Mouse (Mus musculus) CH12.LX (cell line): ENCODE data around the gene Tmcc1. TPM values are rescaled to one million over a fixed set of nuclear protein-coding genes. Genes with fewer than 3 reads are reported as not detected.
A peak's percentile ranks its signal among the peaks of the same experiment; 100 is the strongest.

ENCODE experiments used
- DNase-seq: peaks from one replicate; pipeline ENCODE4 v3.0.0-alpha.2; 2013; ENCODE audit errors: extremely low read depth
- H3K27ac ChIP-seq: 2 replicates; pipeline ENCODE4 v1.5.1; 2012; ENCODE audit warnings: low read depth, mild to moderate bottlenecking, control low read depth, moderate library complexity; ENCODE audit not compliant: insufficient read depth
- H3K27me3 ChIP-seq: replicated peaks from 2 replicates; pipeline ENCODE3; 2012; ENCODE audit warnings: inconsistent platforms
- H3K36me3 ChIP-seq, 2 experiments: replicated peaks in 1 of 2; 2 replicates each; pipeline versions ENCODE3 to v1.6.1; 2012; ENCODE audit warnings: inconsistent platforms in 1 of 2, low read length in 1 of 2, mild to moderate bottlenecking in 1 of 2, mixed read lengths in 1 of 2, moderate library complexity in 1 of 2; ENCODE audit not compliant: control insufficient read depth in 1 of 2, insufficient read depth in 1 of 2
- H3K4me1 ChIP-seq, 2 experiments: 2 replicates each; pipeline ENCODE4 v1.6.1; 2012; ENCODE audit warnings: inconsistent platforms in 1 of 2, moderate library complexity in 1 of 2; ENCODE audit not compliant: insufficient read depth in 2 of 2, control insufficient read depth in 1 of 2
- H3K4me2 ChIP-seq: 2 replicates; pipeline ENCODE4 v1.6.1; 2012; ENCODE audit warnings: low read depth, mild to moderate bottlenecking, control low read depth; ENCODE audit not compliant: poor library complexity, insufficient read depth, severe bottlenecking
- H3K4me3 ChIP-seq, 3 experiments: fragments of 150-350 bp in 1 of 3; sonication (generic) in 1 of 3; replicated peaks in 1 of 3; 2 replicates each; pipeline versions ENCODE3 to v1.5.1; 2011 to 2012; ENCODE audit warnings: low read depth in 2 of 3, low read length in 2 of 3, mild to moderate bottlenecking in 2 of 3, moderate library complexity in 2 of 3, control low read depth in 1 of 3, improper control_type of control experiment in 1 of 3, inconsistent platforms in 1 of 3, mixed read lengths in 1 of 3; ENCODE audit not compliant: poor library complexity in 1 of 3
- H3K79me2 ChIP-seq: replicated peaks from 2 replicates; pipeline ENCODE4 v1.6.1; 2012; ENCODE audit warnings: mild to moderate bottlenecking, moderate library complexity; ENCODE audit not compliant: control insufficient read depth, poor library complexity, insufficient read depth, severe bottlenecking; ENCODE audit errors: extremely low read depth
- H3K9ac ChIP-seq: 2 replicates; pipeline ENCODE4 v1.6.1; 2012; ENCODE audit warnings: low read depth, mild to moderate bottlenecking, control low read depth, moderate library complexity; ENCODE audit not compliant: insufficient read depth
- H3K9me3 ChIP-seq: replicated peaks from 2 replicates; pipeline ENCODE3; 2012; ENCODE audit warnings: low read length, inconsistent platforms, mixed read lengths
- BHLHE40 ChIP-seq: IDR thresholded peaks from 2 replicates; pipeline ENCODE4 v1.6.1; 2011; ENCODE audit warnings: mild to moderate bottlenecking, low read depth, low read length, improper control_type of control experiment
- CHD2 ChIP-seq: IDR thresholded peaks from 2 replicates; pipeline ENCODE4 v1.6.1; 2011; ENCODE audit warnings: low read length, improper control_type of control experiment
- ELF1 ChIP-seq: IDR thresholded peaks from 2 replicates; pipeline ENCODE4 v1.6.1; 2014; ENCODE audit warnings: low read depth, mild to moderate bottlenecking, inconsistent platforms, low read length, improper control_type of control experiment
- EP300 ChIP-seq: IDR thresholded peaks from 2 replicates; pipeline ENCODE4 v1.6.1; 2011; ENCODE audit warnings: low read length, improper control_type of control experiment
- ETS1 ChIP-seq: conservative IDR thresholded peaks from 2 replicates; pipeline ENCODE4 v1.6.1; 2012; ENCODE audit warnings: low read depth, mild to moderate bottlenecking, inconsistent platforms, low read length, improper control_type of control experiment, moderate library complexity
- HCFC1 ChIP-seq: IDR thresholded peaks from 2 replicates; pipeline ENCODE4 v1.6.1; 2012; ENCODE audit warnings: low read depth, mild to moderate bottlenecking, inconsistent platforms, low read length, improper control_type of control experiment
- IRF4 ChIP-seq: IDR thresholded peaks from 2 replicates; pipeline ENCODE4 v1.6.1; 2014; ENCODE audit warnings: low read depth, mild to moderate bottlenecking, inconsistent platforms, low read length, improper control_type of control experiment
- JUN ChIP-seq: IDR thresholded peaks from 2 replicates; pipeline ENCODE4 v1.6.1; 2011; ENCODE audit warnings: low read depth, mild to moderate bottlenecking, low read length, improper control_type of control experiment, moderate library complexity; ENCODE audit not compliant: insufficient read depth
- JUND ChIP-seq: conservative IDR thresholded peaks from 2 replicates; pipeline ENCODE4 v1.6.1; 2011; ENCODE audit warnings: low read depth, low read length, improper control_type of control experiment
- MAZ ChIP-seq: IDR thresholded peaks from 2 replicates; pipeline ENCODE4 v1.6.1; 2012; ENCODE audit warnings: low read depth, mild to moderate bottlenecking, inconsistent platforms, low read length, improper control_type of control experiment, moderate library complexity
- MEF2A ChIP-seq: IDR thresholded peaks from 2 replicates; pipeline ENCODE4 v1.6.1; 2014; ENCODE audit warnings: low read depth, mild to moderate bottlenecking, inconsistent platforms, low read length, improper control_type of control experiment, borderline replicate concordance
- NELFE ChIP-seq: IDR thresholded peaks from 2 replicates; pipeline ENCODE4 v1.6.1; 2011; ENCODE audit warnings: low read depth, low read length, improper control_type of control experiment
- NRF1 ChIP-seq: IDR thresholded peaks from 2 replicates; pipeline ENCODE4 v1.6.1; 2014; ENCODE audit warnings: low read depth, mild to moderate bottlenecking, inconsistent platforms, low read length, improper control_type of control experiment, moderate library complexity
- PAX5 ChIP-seq: IDR thresholded peaks from 2 replicates; pipeline ENCODE4 v1.6.1; 2012; ENCODE audit warnings: low read length, inconsistent platforms, mixed read lengths
- POLR2A ChIP-seq: IDR thresholded peaks from 2 replicates; pipeline ENCODE4 v1.6.1; 2011; ENCODE audit warnings: low read depth, mild to moderate bottlenecking, improper control_type of control experiment, low read length
- POLR2AphosphoS2 ChIP-seq: IDR thresholded peaks from 2 replicates; pipeline ENCODE4 v1.6.1; 2011; ENCODE audit warnings: low read depth, low read length, improper control_type of control experiment
- RAD21 ChIP-seq: IDR thresholded peaks from 2 replicates; pipeline ENCODE4 v1.6.1; 2011; ENCODE audit warnings: low read depth, mild to moderate bottlenecking, low read length, improper control_type of control experiment, moderate library complexity
- SIN3A ChIP-seq: IDR thresholded peaks from 2 replicates; pipeline ENCODE4 v1.6.1; 2012; ENCODE audit warnings: low read length, improper control_type of control experiment, inconsistent platforms
- TCF12 ChIP-seq: IDR thresholded peaks from 2 replicates; pipeline ENCODE4 v1.6.1; 2014; ENCODE audit warnings: low read depth, mild to moderate bottlenecking, inconsistent platforms, low read length, improper control_type of control experiment
- UBTF ChIP-seq: IDR thresholded peaks from 2 replicates; pipeline ENCODE4 v1.6.1; 2012; ENCODE audit warnings: low read depth, mild to moderate bottlenecking, inconsistent platforms, low read length, improper control_type of control experiment, moderate library complexity
- USF2 ChIP-seq: conservative IDR thresholded peaks from 2 replicates; pipeline ENCODE4 v1.6.1; 2011; ENCODE audit warnings: low read depth, low read length, improper control_type of control experiment
- ZNF384 ChIP-seq: IDR thresholded peaks from 2 replicates; pipeline ENCODE4 v1.6.1; 2012; ENCODE audit warnings: low read depth, low read length, improper control_type of control experiment, inconsistent platforms
- dilution Hi-C: fragments of 300-500 bp; cut with MboI; formaldehyde crosslinking; loops from 2 replicates; pipeline ENCODE4 v1.14.3; 2020; ENCODE audit warnings: low sequenced_read_pairs; ENCODE audit not compliant: extremely low pct_unique_long_range_greater_than_20kb, extremely low pct_ligation_motif_present
- in situ Hi-C: fragments of 300-500 bp; cut with MboI; formaldehyde crosslinking; loops from 3 replicates; pipeline ENCODE4 v1.14.3; 2019; ENCODE audit warnings: low sequenced_read_pairs, low pct_ligation_motif_present, low pct_unique_long_range_greater_than_20kb, mixed read lengths
- polyA plus RNA-seq: library from polyadenylated mRNA; unstranded; fragments of >175 nt; gene quantifications from 2 replicates; pipeline ENCODE4 v1.2.1, GENCODE M21; 2012; ENCODE audit warnings: low read depth; ENCODE audit not compliant: insufficient read length
- total RNA-seq, 2 experiments: library from RNA; depleted of rRNA; stranded (reverse); fragments of 300-350 nt in 1 of 2; fragments of >200 nt in 1 of 2; gene quantifications; 2 replicates each; pipeline ENCODE4 v1.2.3; 2012 to 2014

Gene Tmcc1
- total and polyA plus RNA-seq, 3 experiments, result 3.6 to 60.8 (median 3.7) TPM

DNA sequence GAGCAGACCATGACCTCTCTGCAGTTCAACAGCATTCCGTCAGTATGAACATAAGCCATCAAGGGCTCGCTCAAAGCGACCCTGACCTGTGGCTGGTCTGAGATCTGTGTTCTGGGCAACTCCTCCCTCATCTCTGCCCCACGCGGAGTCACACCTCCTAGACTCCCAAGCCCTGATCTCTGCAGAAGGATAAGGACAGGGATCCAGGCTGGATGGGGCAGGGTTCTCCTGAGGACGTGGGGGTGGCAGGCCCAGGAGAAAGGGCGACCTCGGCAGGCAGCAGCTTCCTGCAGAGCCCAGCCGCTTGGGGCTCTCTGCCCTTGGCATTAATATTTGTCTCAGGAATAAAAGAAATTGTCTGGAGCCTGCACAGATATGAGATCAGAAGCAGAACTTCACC, 207.7 kb downstream of the Tmcc1 start:
- DNase-seq, result no peak
- H3K9ac ChIP-seq, result no peak overlapping the region
- no peak for TF ChIP-seq POLR2AphosphoS2
- no peak for TF ChIP-seq EP300
- TF ChIP-seq JUND, result no peak
- no peak for TF ChIP-seq USF2
- no peak for TF ChIP-seq TCF12
- no peak for TF ChIP-seq PAX5
- no peak for TF ChIP-seq NELFE
- TF ChIP-seq NRF1, result no peak
- TF ChIP-seq ZNF384, result no peak
- TF ChIP-seq, all 38 proteins: peak for 0
- H3K4me3 ChIP-seq, result no peak overlapping the region
- no peaks in the 10 kb centered on the region for H3K9me3 ChIP-seq
- 0 out of 2 replicates have a peak overlapping the region, but pooled peaks have one; percentile 71 for H3K4me2 ChIP-seq
- peaks cover 0 to 15% of the 10 kb centered on the region in 2 experiments for H3K36me3 ChIP-seq
- in situ Hi-C loops, result no loop called here
- no peaks in the 10 kb centered on the region for H3K27me3 ChIP-seq
- peaks cover 48 to 91% of the 10 kb centered on the region in 2 experiments for H3K4me1 ChIP-seq
- no peak overlapping the region for H3K27ac ChIP-seq
- peaks cover 32% of the 10 kb centered on the region for H3K79me2 ChIP-seq
- dilution Hi-C loops, result no loop called here

DNA sequence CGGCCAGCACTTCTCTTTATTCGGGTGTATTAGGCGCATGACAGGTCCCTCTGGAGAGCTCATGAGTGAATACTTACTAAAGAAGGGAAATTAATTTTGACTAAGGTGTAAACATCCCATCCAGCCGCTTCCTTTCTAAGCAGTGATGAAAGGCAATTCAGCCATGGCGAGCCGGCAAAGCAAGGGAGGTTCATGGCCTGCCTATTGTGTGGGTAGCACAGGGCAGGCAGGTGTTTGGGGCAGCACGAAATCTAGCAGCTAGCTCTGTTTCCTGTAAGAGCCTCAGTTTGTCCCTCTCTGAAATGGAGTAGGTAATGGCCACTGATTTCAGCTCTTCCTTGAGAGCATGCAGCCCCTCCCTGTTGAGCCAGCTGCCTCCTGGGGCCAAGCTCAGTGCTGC, 208.7 kb downstream of the Tmcc1 start:
- Histone ChIP-seq H3K9ac (no peak overlapping the region), H3K79me2 (peaks cover 26% of the 10 kb centered on the region), H3K36me3 (peaks cover 0 to 26% of the 10 kb centered on the region in 2 experiments), H3K4me1 (peaks cover 44 to 91% of the 10 kb centered on the region in 2 experiments), H3K4me3 (no peak overlapping the region), H3K27me3 (no peaks in the 10 kb centered on the region), H3K9me3 (no peaks in the 10 kb centered on the region), H3K27ac (no peak overlapping the region), H3K4me2 (no peak overlapping the region)
- TF ChIP-seq SIN3A (no peak), EP300 (no peak), HCFC1 (no peak), USF2 (no peak), JUN (no peak), MAZ (no peak), MEF2A (no peak), NELFE (no peak), JUND (no peak), ELF1 (no peak), BHLHE40 (no peak), RAD21 (no peak), ETS1 (no peak), UBTF (no peak), CHD2 (no peak), IRF4 (no peak), TCF12 (no peak), POLR2A (no peak)
- dilution Hi-C loops, result no loop called here
- in situ Hi-C loops, result no loop called here
- no peak for DNase-seq
